Mouse (Mus musculus): ENCODE measurements around the gene Ptma.

- no peak for TF ChIP-seq USF1 (IDR thresholded peaks at IDR 0.05; ENCODE audit: low read depth)
- TF ChIP-seq CEBPB (IDR thresholded peaks at IDR 0.05; ENCODE audit: insufficient read depth, poor library complexity, severe bottlenecking) = no peak
- peak; percentile 56 to 90 (median 74) for TF ChIP-seq MYOD1 (IDR thresholded peaks at IDR 0.05; ENCODE audit: control insufficient read depth in 1 of 3, insufficient read length in 2 of 3, low read depth in 2 of 3)
- no peak for TF ChIP-seq POLR2A (IDR thresholded peaks at IDR 0.05; ENCODE audit: insufficient read length, low read depth)
- TF ChIP-seq TCF12 (IDR thresholded peaks at IDR 0.05; ENCODE audit: insufficient read depth, poor library complexity, severe bottlenecking) = peak; percentile 19
- no peak for TF ChIP-seq POLR2AphosphoS2 (IDR thresholded peaks at IDR 0.05; ENCODE audit: insufficient read length, low read depth)
- TF ChIP-seq MAX (IDR thresholded peaks at IDR 0.05; ENCODE audit: low read depth) = no peak
Measured at GRCm38 (mm10) chr1:86505461-86505860, 21.1 kb upstream of the Ptma start.
